In the genomic region with DNA sequence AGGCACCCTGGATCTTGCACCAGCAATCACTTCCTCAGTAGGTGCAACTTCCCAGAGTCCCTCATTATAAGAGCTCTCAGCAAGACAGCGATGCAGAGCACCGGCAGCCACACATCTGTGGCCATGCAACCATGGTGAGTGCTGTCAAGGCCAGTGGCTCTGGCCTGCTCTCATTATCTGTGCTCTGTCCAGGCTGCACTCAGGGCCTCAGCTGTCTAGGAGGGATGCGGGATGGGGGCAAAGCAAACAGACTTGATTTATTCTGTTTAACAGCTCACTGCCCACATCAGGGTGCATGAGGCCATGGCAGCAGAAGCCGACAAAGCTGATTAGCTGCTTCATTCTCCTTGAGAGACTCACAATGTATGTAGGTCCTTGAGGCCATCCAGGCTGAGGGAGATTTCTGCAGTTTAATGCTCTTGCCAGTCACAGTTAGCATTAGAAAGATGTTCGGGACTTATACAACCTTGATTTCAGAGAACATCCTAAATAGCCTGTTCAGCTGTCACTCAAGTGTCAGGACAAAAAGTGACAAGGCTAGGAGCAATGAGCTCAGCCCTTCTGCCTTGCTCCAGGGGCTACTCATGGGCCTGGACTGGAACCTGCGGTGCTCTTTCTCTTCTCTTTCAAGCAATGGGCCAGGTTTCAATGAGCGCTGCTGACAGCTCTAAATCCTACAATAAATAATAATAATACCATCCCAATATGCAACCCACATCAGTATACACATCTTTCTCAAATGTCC, we compare ENCODE assay signal across 10 mouse cellular contexts.
DNase-seq lines count a peak whose midpoint lies in the region; ATAC-seq lines count a peak whose summit lies in the region.
"Had no signal": no experiment of that assay in that cellular context is flagged by ENCODE, and none has a peak within 500 bp of the region (broad histone marks: within the 10 kb centered on the region; RNA-seq: fewer than 3 reads in every experiment).

No protein-coding gene starts in this region.

- H3K27me3 ChIP-seq in hindbrain, embryonic 10.5 days (ENCODE audit: insufficient read depth, poor library complexity, severe bottlenecking) = no peaks in the 10 kb centered on the region
- H3K27me3 ChIP-seq in midbrain, embryonic 15.5 days (replicated peaks) = no peaks in the 10 kb centered on the region
- H3K27me3 ChIP-seq: liver, embryonic 12.5 days had no signal

- no peaks in the 10 kb centered on the region for H3K9me3 ChIP-seq in hindbrain, embryonic 10.5 days
- H3K9me3 ChIP-seq in midbrain, embryonic 15.5 days = no peaks in the 10 kb centered on the region
- H3K9me3 ChIP-seq: liver, embryonic 12.5 days had no signal

- H3K9ac ChIP-seq in midbrain, embryonic 15.5 days = no peak overlapping the region
- H3K9ac ChIP-seq: liver, embryonic 12.5 days had no signal

- DNase-seq in adrenal gland, postnatal 36 days = peak; percentile 8 to 22
- DNase-seq in adrenal gland, postnatal 4 days (ENCODE audit: low spot score in 2 of 2) = no peak
- DNase-seq in Muller cell, postnatal 12 days (ENCODE audit: inconsistent ontology term) = peak; percentile 14
- peak; percentile 42 for DNase-seq in hindbrain, embryonic 10.5 days (ENCODE audit: low spot score)
- DNase-seq in ovary, adult 18-20 months (ENCODE audit: low spot score) = no peak
- no peak for DNase-seq in lung, postnatal 25 days (ENCODE audit: low spot score)
- DNase-seq in adrenal gland, adult 8-10 months = no peak
- DNase-seq: thymus, postnatal 36 days had no signal

- ATAC-seq in midbrain, embryonic 15.5 days (replicated peaks) = peak; percentile 82
- ATAC-seq: liver, embryonic 12.5 days had no signal

- no peak overlapping the region for H3K4me2 ChIP-seq in midbrain, embryonic 15.5 days
- H3K4me2 ChIP-seq: liver, embryonic 12.5 days had no signal

- H3K27ac ChIP-seq in hindbrain, embryonic 10.5 days = peak overlapping the region; percentile 75
- peak overlapping the region; percentile 56; the same call in 1 of the 2 replicates for H3K27ac ChIP-seq in midbrain, embryonic 15.5 days
- H3K27ac ChIP-seq: liver, embryonic 12.5 days had no signal

- peaks cover 45% of the 10 kb centered on the region for H3K4me1 ChIP-seq in hindbrain, embryonic 10.5 days (replicated peaks)
- peaks cover 11% of the 10 kb centered on the region for H3K4me1 ChIP-seq in midbrain, embryonic 15.5 days

- 46% methylated on average over 7 of the region's 7 CpGs for whole genome bisulfite sequencing in hindbrain, embryonic 10.5 days
- WGBS in midbrain, embryonic 15.5 days = 24% methylated on average over 7 of the region's 7 CpGs

- no peak overlapping the region for H3K4me3 ChIP-seq in hindbrain, embryonic 10.5 days
- H3K4me3 ChIP-seq in midbrain, embryonic 15.5 days = no peak overlapping the region
- H3K4me3 ChIP-seq: liver, embryonic 12.5 days had no signal

- no peaks in the 10 kb centered on the region for H3K36me3 ChIP-seq in hindbrain, embryonic 10.5 days
- H3K36me3 ChIP-seq in midbrain, embryonic 15.5 days (replicated peaks) = no peaks in the 10 kb centered on the region
- H3K36me3 ChIP-seq: liver, embryonic 12.5 days had no signal

Comparison
In these comparisons a context has a peak if more than half of its experiments do, and no peak if none do; other contexts are left out.
1. DNase-seq: peak in adrenal gland, postnatal 36 days (2 of 2), Muller cell, postnatal 12 days (single experiment) and hindbrain, embryonic 10.5 days (single experiment); none in adrenal gland, postnatal 4 days (0 of 2), ovary, adult 18-20 months (single experiment), lung, postnatal 25 days (single experiment) and adrenal gland, adult 8-10 months (single experiment).